Mouse (Mus musculus) lung, adult 2 months (tissue): ENCODE results near the gene Cct7. TPM values are rescaled to one million over a fixed set of nuclear protein-coding genes. Genes with fewer than 3 reads are reported as not detected.

Experiments used
- DNase-seq: peaks from one replicate; pipeline ENCODE4 v3.0.0; 2022
- H3K4me1 ChIP-seq: fragments of 200-500 bp; 2 replicates; pipeline ENCODE4 v1.6.1; 2011; ENCODE audit warnings: low read length; ENCODE audit not compliant: control insufficient read depth, insufficient read depth
- H3K4me3 ChIP-seq: fragments of 200-500 bp; replicated peaks from 2 replicates; pipeline ENCODE3; 2011; ENCODE audit warnings: low read depth, mild to moderate bottlenecking, control low read depth, low read length; ENCODE audit errors: extremely low read depth
- CTCF ChIP-seq: fragments of 200-500 bp; IDR thresholded peaks from 2 replicates; pipeline ENCODE4 v1.5.1; 2011; ENCODE audit warnings: mild to moderate bottlenecking, low read length, control low read depth; ENCODE audit not compliant: insufficient read depth
- POLR2A ChIP-seq: fragments of 200-500 bp; IDR thresholded peaks from 2 replicates; pipeline ENCODE4 v1.6.1; 2011; ENCODE audit warnings: low read depth, mild to moderate bottlenecking, control low read depth, low read length, borderline replicate concordance; ENCODE audit errors: extremely low read depth
- WGBS: fragments of 180-500 bp; shearing (Covaris S2); methylation state at CpG from one replicate; pipeline ENCODE4 v1.1.7; 2018; 5-methylcytosine and 5-hydroxymethylcytosine counted together
- polyA plus RNA-seq: library from polyadenylated mRNA; depleted of rRNA; stranded (reverse); fragments of >200 nt; gene quantifications from 2 replicates; pipeline ENCODE4 v1.2.3, GENCODE M21; 2012

Gene Cct7
- polyA plus RNA-seq, 1 experiment: 103 TPM

- WGBS: under 1% methylated on average over 54 of the region's 54 CpGs
- peak; percentile 94 for DNase-seq
- Histone ChIP-seq H3K4me3 (peak within 1 kb of the TSS; percentile 97), H3K4me1 (peaks cover 10% of the 10 kb centered on the region)
- TF ChIP-seq CTCF: no peak
- peak; percentile 76; the same call in 1 of the 2 replicates for TF ChIP-seq POLR2A
Measured at GRCm38 (mm10) chr6:85451664-85452410, 523 bp downstream of the Cct7 start, which contains the start of gene Pradc1. TSS of gene Pradc1 (minus strand) at chr6:85451970.

- TF ChIP-seq POLR2A (no peak), CTCF (no peak)
- peak overlapping the region; percentile 97 for H3K4me3 ChIP-seq
- under 1% methylated on average over 15 of the region's 15 CpGs for WGBS
- H3K4me1 ChIP-seq: peaks cover 10% of the 10 kb centered on the region
- DNase-seq: no peak
Measured at GRCm38 (mm10) chr6:85452411-85452665, 1.0 kb downstream of the Cct7 start.

GRCm38 (mm10) chr6:85452816-85453215 lies 1.5 kb downstream of the Cct7 start:
- no peak for DNase-seq
- Histone ChIP-seq H3K4me3 (peak overlapping the region; percentile 97), H3K4me1 (peaks cover 10% of the 10 kb centered on the region)
- TF ChIP-seq POLR2A (no peak), CTCF (no peak)
- WGBS: 4% methylated on average over 7 of the region's 7 CpGs

- WGBS: 74% methylated on average over 2 of the region's 2 CpGs
Measured at GRCm38 (mm10) chr6:85459621-85460020, 8.3 kb downstream of the Cct7 start.

GRCm38 (mm10) chr6:85465381-85465780 lies 14.1 kb downstream of the Cct7 start:
- H3K4me3 ChIP-seq: no peak overlapping the region
- TF ChIP-seq POLR2A: no peak
- TF ChIP-seq CTCF: no peak
- no peaks in the 10 kb centered on the region for H3K4me1 ChIP-seq
- DNase-seq: no peak

More at GRCm38 (mm10) chr6:85459621-85460020, 8.3 kb downstream of the Cct7 start:
- Histone ChIP-seq H3K4me1 (no peaks in the 10 kb centered on the region; the same call in 1 of the 2 replicates), H3K4me3 (no peak overlapping the region)
- DNase-seq: no peak
- TF ChIP-seq CTCF (no peak), POLR2A (no peak)

GRCm38 (mm10) chr6:85469660-85470430 lies 18.5 kb downstream of the Cct7 start:
- 67% methylated on average over 5 of the region's 5 CpGs for WGBS
- TF ChIP-seq CTCF (no peak), POLR2A (no peak)
- Histone ChIP-seq H3K4me3 (no peak overlapping the region), H3K4me1 (no peaks in the 10 kb centered on the region)
- DNase-seq: no peak

- no peak for DNase-seq
- 65% methylated on average over 8 of the region's 8 CpGs for WGBS
- TF ChIP-seq CTCF: no peak
- no peak for TF ChIP-seq POLR2A
- Histone ChIP-seq H3K4me1 (no peaks in the 10 kb centered on the region), H3K4me3 (no peak overlapping the region)
Measured at GRCm38 (mm10) chr6:85471962-85472361, 20.6 kb downstream of the Cct7 start.

- TF ChIP-seq POLR2A: no peak
- no peak for TF ChIP-seq CTCF
- no peaks in the 10 kb centered on the region for H3K4me1 ChIP-seq
Measured at GRCm38 (mm10) chr6:85472542-85472941, 21.2 kb downstream of the Cct7 start.

GRCm38 (mm10) chr6:85475581-85475980 lies 24.3 kb downstream of the Cct7 start:
- TF ChIP-seq POLR2A (no peak), CTCF (no peak)
- WGBS: 81% methylated on average over 3 of the region's 3 CpGs
- no peak for DNase-seq
- Histone ChIP-seq H3K4me3 (no peak overlapping the region), H3K4me1 (no peaks in the 10 kb centered on the region)

More at GRCm38 (mm10) chr6:85472542-85472941, 21.2 kb downstream of the Cct7 start:
- H3K4me3 ChIP-seq: no peak overlapping the region
- no peak for DNase-seq
- WGBS: 59% methylated on average over 5 of the region's 5 CpGs
